Mouse (Mus musculus) yolk sac, embryonic 10.5 days (tissue): ENCODE measurements around the gene Ccl28.
"Not testable (repeated sequence)": the region's sequence is repeated elsewhere in the genome, so short reads cannot be mapped to it uniquely, and the experiment has no call there.

Experiments
- DNase-seq: peaks from one replicate; pipeline ENCODE4 v3.0.0-alpha.2; 2017; ENCODE audit warnings: low spot score

Gene Ccl28

GRCm38 (mm10) chr13:119623634-119624033 lies at the start of gene Ccl28:
Gene Ccl28, plus strand, starts transcription at chr13:119623819.
- DNase-seq, result no peak

- DNase-seq, result peak; percentile 78
Measured at GRCm38 (mm10) chr13:119596321-119597211, 27.1 kb upstream of the Ccl28 start.

GRCm38 (mm10) chr13:119598466-119598865 lies 25.2 kb upstream of the Ccl28 start:
- DNase-seq, result peak; percentile 43

- DNase-seq, result not testable (repeated sequence)
Measured at GRCm38 (mm10) chr13:119599066-119599465, 24.6 kb upstream of the Ccl28 start.

GRCm38 (mm10) chr13:119599498-119599897 lies 24.1 kb upstream of the Ccl28 start:
- DNase-seq, result not testable (repeated sequence)

GRCm38 (mm10) chr13:119600166-119600565 lies 23.5 kb upstream of the Ccl28 start:
- DNase-seq, result peak; percentile 82

- not testable (repeated sequence) for DNase-seq
Measured at GRCm38 (mm10) chr13:119602688-119603331, 20.8 kb upstream of the Ccl28 start.

GRCm38 (mm10) chr13:119603890-119604289 lies 19.7 kb upstream of the Ccl28 start:
- not testable (repeated sequence) for DNase-seq

- not testable (repeated sequence) for DNase-seq
Measured at GRCm38 (mm10) chr13:119604322-119604721, 19.3 kb upstream of the Ccl28 start.

GRCm38 (mm10) chr13:119618841-119619240 lies 4.8 kb upstream of the Ccl28 start:
- no peak for DNase-seq

- DNase-seq, result no peak
Measured at GRCm38 (mm10) chr13:119619735-119620134, 3.9 kb upstream of the Ccl28 start.

- not testable (repeated sequence) for DNase-seq
Measured at GRCm38 (mm10) chr13:119625952-119626351, 2.3 kb downstream of the Ccl28 start.

- DNase-seq, result peak; percentile 77
Measured at GRCm38 (mm10) chr13:119631482-119632155, 8.0 kb downstream of the Ccl28 start.

GRCm38 (mm10) chr13:119632156-119632548 lies 8.5 kb downstream of the Ccl28 start:
- DNase-seq, result no peak

GRCm38 (mm10) chr13:119635496-119635895 lies 11.9 kb downstream of the Ccl28 start:
- no peak for DNase-seq

- no peak for DNase-seq
Measured at GRCm38 (mm10) chr13:119637837-119638236, 14.2 kb downstream of the Ccl28 start.

GRCm38 (mm10) chr13:119638449-119638848 lies 14.8 kb downstream of the Ccl28 start:
- DNase-seq, result no peak

GRCm38 (mm10) chr13:119639302-119639701 lies 15.7 kb downstream of the Ccl28 start:
- DNase-seq, result no peak

- DNase-seq, result no peak
Measured at GRCm38 (mm10) chr13:119640504-119640903, 16.9 kb downstream of the Ccl28 start.

GRCm38 (mm10) chr13:119641145-119641544 lies 17.5 kb downstream of the Ccl28 start:
- DNase-seq, result no peak

GRCm38 (mm10) chr13:119644769-119645168 lies 21.1 kb downstream of the Ccl28 start:
- DNase-seq, result no peak

GRCm38 (mm10) chr13:119646511-119646910 lies 22.9 kb downstream of the Ccl28 start:
- no peak for DNase-seq
